Comparison of ENCODE assay signal across 18 mouse cellular contexts in the genomic region with DNA sequence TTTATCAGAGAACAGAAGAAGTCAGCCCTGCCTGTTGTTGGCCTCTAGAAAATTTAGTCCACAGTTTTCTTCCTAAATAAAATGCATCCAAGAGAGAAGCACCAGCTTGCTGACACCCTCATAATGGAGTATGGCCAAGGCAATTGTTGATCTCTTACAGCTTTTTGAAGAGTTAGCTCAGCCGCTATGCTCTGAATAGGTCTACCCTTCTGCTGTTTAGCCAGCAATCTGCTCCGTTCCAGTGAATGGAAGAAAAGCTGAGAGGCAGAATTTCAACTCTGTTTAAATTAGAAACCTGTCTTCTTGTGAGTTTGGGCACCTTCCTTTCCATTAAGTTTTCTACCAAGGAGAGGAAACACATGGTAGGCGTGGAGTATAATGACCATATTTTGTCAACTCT.
DNase-seq lines count a peak whose midpoint lies in the region; ATAC-seq and TF ChIP-seq lines count a peak whose summit lies in the region.
"Had no signal": no experiment of that assay in that cellular context is flagged by ENCODE, and none has a peak within 500 bp of the region (broad histone marks: within the 10 kb centered on the region; RNA-seq: fewer than 3 reads in every experiment).

No protein-coding gene starts in this region.

- H3K36me3 ChIP-seq in forebrain, embryonic 15.5 days, result no peaks in the 10 kb centered on the region
- no peaks in the 10 kb centered on the region for H3K36me3 ChIP-seq in forebrain, embryonic 11.5 days (ENCODE audit: control insufficient read depth, insufficient read depth, low read length)
- no peaks in the 10 kb centered on the region for H3K36me3 ChIP-seq in forebrain, postnatal 0 days (ENCODE audit: insufficient read depth)
- H3K36me3 ChIP-seq: hindbrain, embryonic 12.5 days; kidney, embryonic 15.5 days; limb, embryonic 15.5 days; midbrain, embryonic 12.5 days had no signal

- ATAC-seq in forebrain, embryonic 15.5 days (replicated peaks), result peak; percentile 71
- ATAC-seq in forebrain, embryonic 11.5 days (replicated peaks; ENCODE audit: low FRiP score), result no peak
- peak; percentile 77 for ATAC-seq in forebrain, postnatal 0 days
- no peak for ATAC-seq in erythroid progenitor cell, adult 5-6 weeks (replicated peaks; ENCODE audit: low FRiP score, poor library complexity, severe bottlenecking)

- 0 out of 2 replicates have a peak, but pooled peaks cover 4% of the 10 kb centered on the region for H3K27me3 ChIP-seq in forebrain, embryonic 15.5 days
- H3K27me3 ChIP-seq in forebrain, embryonic 11.5 days (ENCODE audit: control insufficient read depth, insufficient read depth, low read length), result no peaks in the 10 kb centered on the region
- no peaks in the 10 kb centered on the region; the same call in 1 of the 2 replicates for H3K27me3 ChIP-seq in forebrain, postnatal 0 days (ENCODE audit: insufficient read depth, low read length)
- H3K27me3 ChIP-seq: hindbrain, embryonic 12.5 days; kidney, embryonic 15.5 days; limb, embryonic 15.5 days; midbrain, embryonic 12.5 days had no signal

- H3K9me3 ChIP-seq in forebrain, embryonic 15.5 days, result no peaks in the 10 kb centered on the region
- H3K9me3 ChIP-seq in forebrain, embryonic 11.5 days (ENCODE audit: control insufficient read depth, low read length), result no peaks in the 10 kb centered on the region
- H3K9me3 ChIP-seq in forebrain, postnatal 0 days (ENCODE audit: low read length), result no peaks in the 10 kb centered on the region
- H3K9me3 ChIP-seq: hindbrain, embryonic 12.5 days; kidney, embryonic 15.5 days; limb, embryonic 15.5 days; midbrain, embryonic 12.5 days had no signal

- H3K4me3 ChIP-seq in forebrain, embryonic 15.5 days, result no peak overlapping the region
- no peak overlapping the region for H3K4me3 ChIP-seq in forebrain, embryonic 11.5 days (ENCODE audit: low read depth, low read length)
- no peak overlapping the region for H3K4me3 ChIP-seq in forebrain, postnatal 0 days (ENCODE audit: low read depth, low read length)
- H3K4me3 ChIP-seq: hindbrain, embryonic 12.5 days; kidney, embryonic 15.5 days; limb, embryonic 15.5 days; midbrain, embryonic 12.5 days; myocyte had no signal

- H3K4me2 ChIP-seq in forebrain, embryonic 15.5 days (replicated peaks), result no peak overlapping the region
- H3K4me2 ChIP-seq in forebrain, embryonic 11.5 days (ENCODE audit: low read depth, low read length, severe bottlenecking), result no peak overlapping the region
- H3K4me2 ChIP-seq in forebrain, postnatal 0 days (ENCODE audit: low read depth), result no peak overlapping the region
- H3K4me2 ChIP-seq: hindbrain, embryonic 12.5 days; kidney, embryonic 15.5 days; limb, embryonic 15.5 days; midbrain, embryonic 12.5 days had no signal

- H3K9ac ChIP-seq in forebrain, embryonic 15.5 days (replicated peaks), result no peak overlapping the region
- no peak overlapping the region for H3K9ac ChIP-seq in forebrain, embryonic 11.5 days (ENCODE audit: low read length)
- no peak overlapping the region for H3K9ac ChIP-seq in forebrain, postnatal 0 days
- H3K9ac ChIP-seq: hindbrain, embryonic 12.5 days; kidney, embryonic 15.5 days; limb, embryonic 15.5 days; midbrain, embryonic 12.5 days had no signal

- 0 out of 2 replicates have a peak, but pooled peaks have one; percentile 4 for TF ChIP-seq CTCF in forebrain, postnatal 0 days (IDR thresholded peaks at IDR 0.05; ENCODE audit: low read depth)

- WGBS in forebrain, embryonic 15.5 days, result 51% methylated on average over 3 of the region's 3 CpGs
- WGBS in forebrain, embryonic 11.5 days, result 87% methylated on average over 3 of the region's 3 CpGs
- 42% methylated on average over 3 of the region's 3 CpGs for WGBS in forebrain, postnatal 0 days

- H3K4me1 ChIP-seq in forebrain, embryonic 15.5 days, result peaks cover 17% of the 10 kb centered on the region
- H3K4me1 ChIP-seq in forebrain, embryonic 11.5 days (replicated peaks; ENCODE audit: control insufficient read depth, insufficient read depth, low read length), result no peaks in the 10 kb centered on the region
- no peaks in the 10 kb centered on the region for H3K4me1 ChIP-seq in forebrain, postnatal 0 days (ENCODE audit: insufficient read depth)
- H3K4me1 ChIP-seq: hindbrain, embryonic 12.5 days; kidney, embryonic 15.5 days; limb, embryonic 15.5 days; midbrain, embryonic 12.5 days had no signal

- peak overlapping the region; percentile 67 for H3K27ac ChIP-seq in forebrain, embryonic 15.5 days (replicated peaks)
- no peak overlapping the region for H3K27ac ChIP-seq in forebrain, embryonic 11.5 days (ENCODE audit: low read depth, low read length)
- 0 out of 2 replicates have a peak overlapping the region, but pooled peaks have one; percentile 3 for H3K27ac ChIP-seq in forebrain, postnatal 0 days (ENCODE audit: low read depth, low read length)
- H3K27ac ChIP-seq: hindbrain, embryonic 12.5 days; kidney, embryonic 15.5 days; limb, embryonic 15.5 days; midbrain, embryonic 12.5 days had no signal

- DNase-seq in forebrain, embryonic 11.5 days (ENCODE audit: low spot score), result no peak
- peak; percentile 80 for DNase-seq in forebrain, postnatal 0 days
- DNase-seq in layer of hippocampus, adult 9-11 months, result peak; percentile 81
- DNase-seq in right cerebral cortex, postnatal 25 days, result peak; percentile 34
- DNase-seq in cerebellum, adult 11-12 months, result no peak
- DNase-seq in ovary, postnatal 14 days (ENCODE audit: low spot score), result no peak
- DNase-seq: cerebellum, adult 2 months; heart, adult 11 months; lung, adult 18-20 months; lung, postnatal 4 days; thymus, adult 2 months had no signal

Comparison
In these comparisons a context has a peak if more than half of its experiments do, and no peak if none do; other contexts are left out.
1. ATAC-seq: peak in forebrain, embryonic 15.5 days (single experiment) and forebrain, postnatal 0 days (single experiment); none in forebrain, embryonic 11.5 days (single experiment) and erythroid progenitor cell, adult 5-6 weeks (single experiment).
2. DNase-seq: peak in forebrain, postnatal 0 days (single experiment), layer of hippocampus, adult 9-11 months (single experiment) and right cerebral cortex, postnatal 25 days (single experiment); none in forebrain, embryonic 11.5 days (single experiment), cerebellum, adult 11-12 months (single experiment) and ovary, postnatal 14 days (single experiment).